Mouse (Mus musculus) midbrain, embryonic 13.5 days (tissue): ENCODE measurements at regions not wholly inside any gene's neighbourhood (a gene's known extent, or its start where the extent isn't known, plus 50 kb on each side); places are given as distances from the start of the nearest gene placed in this dataset.

Experiments used
- ATAC-seq: fragments of 200-750 bp; cut with Nextera tagmentation; 2 replicates; pipeline ENCODE4 v1.8.0; 2017; ENCODE audit warnings: mild to moderate bottlenecking, moderate TSS enrichment, moderate library complexity
- H3K27ac ChIP-seq: fragments of 300-500 bp; sonication (generic); 2 replicates; pipeline ENCODE4 v1.5.1; 2015; ENCODE audit warnings: inconsistent platforms, mild to moderate bottlenecking, moderate library complexity
- H3K27me3 ChIP-seq: fragments of 300-500 bp; sonication (generic); 2 replicates; pipeline ENCODE4 v1.6.1; 2015; ENCODE audit warnings: mild to moderate bottlenecking, inconsistent platforms
- H3K36me3 ChIP-seq: fragments of 300-500 bp; sonication (generic); 2 replicates; pipeline ENCODE4 v1.6.1; 2015; ENCODE audit warnings: mild to moderate bottlenecking, inconsistent platforms
- H3K4me1 ChIP-seq: fragments of 300-500 bp; sonication (generic); replicated peaks from 2 replicates; pipeline ENCODE4 v1.6.1; 2015; ENCODE audit warnings: inconsistent platforms
- H3K4me2 ChIP-seq: fragments of 300-500 bp; sonication (generic); replicated peaks from 2 replicates; pipeline ENCODE4 v1.6.1; 2015; ENCODE audit warnings: moderate library complexity, mild to moderate bottlenecking, inconsistent platforms
- H3K4me3 ChIP-seq: fragments of 300-500 bp; sonication (generic); replicated peaks from 2 replicates; pipeline ENCODE4 v1.5.1; 2015; ENCODE audit warnings: mild to moderate bottlenecking, inconsistent platforms
- H3K9ac ChIP-seq: fragments of 300-500 bp; sonication (generic); replicated peaks from 2 replicates; pipeline ENCODE4 v1.6.1; 2015; ENCODE audit warnings: mild to moderate bottlenecking, inconsistent platforms
- H3K9me3 ChIP-seq: fragments of 300-500 bp; sonication (generic); 2 replicates; pipeline ENCODE4 v1.6.1; 2016; ENCODE audit warnings: mild to moderate bottlenecking, inconsistent platforms
- WGBS: fragments of 180-500 bp; shearing (Covaris S2); methylation state at CpG from one replicate; pipeline ENCODE4 v1.1.7; 2015; 5-methylcytosine and 5-hydroxymethylcytosine counted together

DNA sequence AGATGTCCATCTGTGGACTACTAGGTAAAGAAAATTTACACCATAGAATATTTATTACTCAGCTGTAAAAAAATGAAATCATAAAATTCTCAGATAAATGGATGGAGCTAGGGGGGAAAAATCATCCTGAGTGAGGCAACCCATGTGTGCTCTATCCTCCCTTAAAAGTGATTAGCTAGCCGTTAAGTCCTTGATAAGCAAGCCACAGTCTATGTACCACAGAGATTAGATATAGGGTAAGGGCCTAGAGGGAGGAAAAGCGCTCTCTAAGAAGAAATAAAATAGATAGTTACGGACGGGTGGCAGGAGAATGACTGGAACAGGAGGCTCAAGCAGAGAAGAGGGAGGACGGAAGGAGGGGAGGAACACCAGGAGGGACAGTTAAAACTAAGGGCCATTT lies 122.1 kb downstream of the Dhrs2 start:
- no peak overlapping the region for H3K27ac ChIP-seq
- H3K4me3 ChIP-seq: no peak overlapping the region
- WGBS: 89% methylated on average over 5 of the region's 5 CpGs
- H3K27me3 ChIP-seq: no peaks in the 10 kb centered on the region
- no peaks in the 10 kb centered on the region for H3K36me3 ChIP-seq
- no peak overlapping the region for H3K9ac ChIP-seq
- H3K4me2 ChIP-seq: no peak overlapping the region
- no peaks in the 10 kb centered on the region for H3K9me3 ChIP-seq
- H3K4me1 ChIP-seq: 0 out of 2 replicates have a peak, but pooled peaks cover 4% of the 10 kb centered on the region
- ATAC-seq: no peak

DNA sequence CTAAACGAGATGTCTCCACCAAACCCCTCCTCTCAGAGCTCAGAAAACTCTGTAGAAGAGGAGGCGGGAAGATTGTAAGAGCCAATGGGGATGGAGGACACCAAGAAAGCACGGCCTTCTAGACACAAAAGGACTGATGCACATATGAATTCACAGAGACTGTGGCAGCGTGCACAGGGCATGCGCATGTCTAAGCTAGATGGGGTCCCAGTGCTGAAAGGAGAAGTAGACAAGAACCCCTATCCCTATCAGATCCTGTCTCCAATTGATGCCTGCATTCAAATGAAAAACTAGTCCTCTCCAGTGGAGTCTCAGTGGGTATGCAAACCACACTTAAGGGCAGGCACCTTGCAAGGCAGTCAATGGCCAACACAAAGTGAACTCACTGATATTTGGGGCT lies 123.3 kb downstream of the Dhrs2 start:
- Histone ChIP-seq H3K27me3 (no peaks in the 10 kb centered on the region), H3K9me3 (no peaks in the 10 kb centered on the region), H3K27ac (no peak overlapping the region), H3K4me1 (no peaks in the 10 kb centered on the region), H3K4me3 (no peak overlapping the region), H3K36me3 (no peaks in the 10 kb centered on the region), H3K4me2 (no peak overlapping the region), H3K9ac (no peak overlapping the region)
- 79% methylated on average over 5 of the region's 5 CpGs for WGBS
- no peak for ATAC-seq

DNA sequence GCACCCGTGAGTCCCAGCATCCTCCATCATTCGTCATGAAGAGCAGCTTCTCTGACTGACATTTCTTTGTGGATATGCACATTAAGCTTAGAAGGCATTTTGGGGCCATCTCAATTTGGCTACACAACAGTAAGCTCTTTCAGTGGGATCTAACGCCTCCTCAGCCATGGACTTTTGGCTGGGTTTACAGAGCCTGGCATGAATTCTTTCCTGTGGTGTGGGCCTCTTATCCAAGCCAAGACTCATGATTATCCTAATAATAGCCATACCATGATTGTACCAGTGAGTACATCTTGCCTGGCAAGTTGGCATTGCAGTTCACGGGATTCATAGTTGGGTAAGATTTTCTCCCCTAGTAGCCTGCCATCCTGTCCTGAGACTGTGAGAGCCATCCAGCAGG lies 126.3 kb downstream of the Dhrs2 start:
- ATAC-seq: no peak
- Histone ChIP-seq H3K27me3 (no peaks in the 10 kb centered on the region), H3K4me2 (no peak overlapping the region), H3K4me3 (no peak overlapping the region), H3K9me3 (no peaks in the 10 kb centered on the region), H3K36me3 (no peaks in the 10 kb centered on the region), H3K9ac (no peak overlapping the region), H3K27ac (no peak overlapping the region), H3K4me1 (no peaks in the 10 kb centered on the region)
- WGBS: 83% methylated on average over 4 of the region's 4 CpGs

DNA sequence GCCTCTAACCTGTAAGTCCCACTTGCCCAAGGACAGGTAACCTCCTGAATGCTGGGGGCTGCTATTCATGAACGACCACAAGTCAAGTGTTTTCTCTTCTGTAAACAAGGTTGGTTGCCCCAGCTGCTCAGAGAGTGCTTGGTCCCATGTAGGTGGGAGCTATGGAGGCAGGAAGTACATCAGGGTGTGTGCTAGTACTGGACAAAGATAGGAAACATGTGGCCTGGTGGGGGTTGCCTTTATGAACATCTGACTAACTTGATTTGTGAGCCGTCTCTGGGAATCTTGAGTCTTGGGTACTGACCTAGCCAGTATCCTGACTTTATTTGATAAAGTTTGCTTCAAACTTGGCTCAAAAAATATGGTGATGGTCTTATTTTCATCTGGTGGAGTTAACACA lies 121.3 kb upstream of the Dhrs4 start:
- Histone ChIP-seq H3K9me3 (no peaks in the 10 kb centered on the region), H3K4me1 (peaks cover under 1% of the 10 kb centered on the region; the same call in 1 of the 2 replicates), H3K36me3 (no peaks in the 10 kb centered on the region), H3K4me2 (no peak overlapping the region), H3K4me3 (no peak overlapping the region), H3K9ac (no peak overlapping the region), H3K27me3 (no peaks in the 10 kb centered on the region), H3K27ac (no peak overlapping the region)
- 89% methylated on average over 2 of the region's 2 CpGs for WGBS
- ATAC-seq: no peak

DNA sequence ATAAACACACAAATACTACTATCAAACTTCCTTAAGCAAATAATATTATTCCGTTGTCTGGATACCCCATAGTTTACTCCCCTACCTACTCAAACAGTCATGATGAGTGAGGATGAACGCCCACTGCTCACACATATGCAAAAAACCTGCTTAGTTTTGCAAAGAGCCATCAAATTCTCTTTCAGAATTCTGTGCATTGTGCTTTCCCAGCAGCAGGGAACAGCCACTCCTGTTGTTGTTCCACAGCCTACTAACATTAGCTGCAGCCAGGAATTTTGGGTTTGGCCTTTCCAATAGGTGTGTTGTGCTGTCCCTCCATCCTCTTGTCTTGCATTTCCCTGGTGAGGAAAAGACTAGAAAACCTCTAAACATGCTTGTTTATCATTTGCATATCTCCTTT lies 120.1 kb upstream of the Dhrs4 start:
- Histone ChIP-seq H3K27me3 (no peaks in the 10 kb centered on the region), H3K36me3 (no peaks in the 10 kb centered on the region), H3K4me1 (peaks cover 8% of the 10 kb centered on the region; the same call in 1 of the 2 replicates), H3K4me3 (no peak overlapping the region), H3K9ac (no peak overlapping the region), H3K9me3 (no peaks in the 10 kb centered on the region), H3K27ac (no peak overlapping the region), H3K4me2 (no peak overlapping the region)
- no peak for ATAC-seq
- WGBS: 73% methylated on average over 2 of the region's 2 CpGs

DNA sequence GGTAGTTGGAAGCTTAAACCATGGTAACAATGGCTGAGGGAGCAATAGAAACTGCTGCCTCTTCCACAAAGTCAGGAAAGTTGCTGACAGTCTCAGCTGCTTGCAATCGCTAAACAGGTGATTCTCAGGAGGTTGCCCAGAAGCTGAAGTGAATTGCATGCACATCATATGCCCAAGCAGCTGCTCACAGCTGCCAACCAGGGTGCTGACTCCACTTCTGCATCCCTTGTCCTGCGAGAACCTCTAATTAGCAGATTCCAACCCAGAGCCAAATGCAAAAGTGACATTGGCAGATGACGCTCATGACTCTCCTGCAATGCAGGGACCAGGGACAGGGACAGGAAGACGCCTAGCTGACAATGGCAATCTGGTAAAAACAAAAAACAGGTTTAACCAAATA lies 116.2 kb upstream of the Dhrs4 start:
- Histone ChIP-seq H3K9me3 (no peaks in the 10 kb centered on the region), H3K27ac (no peak overlapping the region), H3K4me3 (no peak overlapping the region), H3K36me3 (no peaks in the 10 kb centered on the region), H3K9ac (no peak overlapping the region), H3K4me2 (no peak overlapping the region), H3K4me1 (peaks cover 8% of the 10 kb centered on the region; the same call in 1 of the 2 replicates), H3K27me3 (no peaks in the 10 kb centered on the region)
- WGBS: 83% methylated on average over 4 of the region's 4 CpGs
- ATAC-seq: no peak

DNA sequence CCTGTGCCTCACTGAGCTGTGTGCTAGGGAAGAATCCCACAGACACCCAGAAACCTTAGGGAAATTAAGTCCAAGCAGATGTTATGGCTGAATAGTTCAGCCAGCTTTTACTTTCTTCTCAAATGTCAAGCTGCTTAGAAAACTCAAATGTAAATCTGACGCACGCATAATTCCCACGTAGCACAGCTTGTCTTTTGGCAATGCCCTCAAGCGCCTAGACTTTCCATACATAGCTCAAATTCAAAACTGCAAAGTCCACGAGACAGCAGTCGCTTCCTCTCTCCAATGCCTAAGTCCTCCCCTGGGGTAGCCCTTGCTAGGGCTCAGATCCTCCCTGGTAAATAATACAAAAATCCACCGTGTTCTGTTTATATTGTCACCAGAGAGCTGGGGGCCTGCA lies 115.8 kb upstream of the Dhrs4 start:
- Histone ChIP-seq H3K4me1 (peaks cover 8% of the 10 kb centered on the region; the same call in 1 of the 2 replicates), H3K4me3 (no peak overlapping the region), H3K4me2 (no peak overlapping the region), H3K36me3 (no peaks in the 10 kb centered on the region), H3K27me3 (no peaks in the 10 kb centered on the region), H3K9ac (no peak overlapping the region), H3K9me3 (no peaks in the 10 kb centered on the region), H3K27ac (no peak overlapping the region)
- WGBS: 68% methylated on average over 7 of the region's 7 CpGs
- no peak for ATAC-seq

DNA sequence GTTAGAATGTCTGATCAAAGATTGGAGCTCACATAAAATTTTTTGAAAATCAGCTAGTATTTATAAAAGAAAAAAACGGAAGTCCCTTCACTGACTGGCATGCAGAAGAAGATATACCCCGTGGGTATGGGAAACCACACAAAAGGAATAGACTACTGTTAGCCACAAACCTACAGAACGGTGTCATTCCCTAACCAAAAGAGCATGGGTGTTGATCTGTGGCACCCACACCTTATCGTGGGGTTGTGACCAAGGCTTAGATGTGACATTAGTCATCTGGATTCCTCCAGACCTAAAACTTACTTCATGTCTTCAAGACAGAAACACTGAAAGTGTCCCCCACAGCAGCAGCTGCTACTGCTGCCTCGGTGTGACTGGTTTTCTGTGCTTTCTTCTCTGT lies 108.2 kb upstream of the Dhrs4 start:
- no peaks in the 10 kb centered on the region for H3K27me3 ChIP-seq
- ATAC-seq: no peak
- H3K9me3 ChIP-seq: no peaks in the 10 kb centered on the region
- no peak overlapping the region for H3K4me3 ChIP-seq
- WGBS: 86% methylated on average over 5 of the region's 5 CpGs
- no peaks in the 10 kb centered on the region for H3K4me1 ChIP-seq
- H3K27ac ChIP-seq: no peak overlapping the region
- H3K4me2 ChIP-seq: no peak overlapping the region
- H3K36me3 ChIP-seq: no peaks in the 10 kb centered on the region
- no peak overlapping the region for H3K9ac ChIP-seq

DNA sequence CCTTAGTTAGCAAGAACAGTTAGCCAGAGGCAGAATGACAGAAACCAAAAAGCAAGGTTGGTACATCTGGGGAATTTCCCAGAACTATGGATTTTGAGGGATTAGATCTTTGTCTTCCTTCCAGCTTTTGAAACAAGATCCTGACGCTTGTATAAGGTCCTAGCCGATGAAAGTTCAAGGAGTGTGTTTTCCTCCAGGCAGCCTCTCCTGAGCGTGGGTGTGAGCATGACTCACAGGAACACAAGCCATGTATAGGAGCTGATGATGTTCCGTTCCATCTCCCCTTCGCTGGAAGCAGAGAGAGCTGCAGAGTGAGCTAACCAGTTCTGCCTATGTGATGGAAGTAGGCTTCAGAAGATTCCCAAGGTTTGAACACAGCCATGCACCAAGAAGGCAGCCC lies 105.6 kb upstream of the Dhrs4 start:
- H3K36me3 ChIP-seq: no peaks in the 10 kb centered on the region
- no peak for ATAC-seq
- H3K9me3 ChIP-seq: no peaks in the 10 kb centered on the region
- no peak overlapping the region for H3K4me3 ChIP-seq
- 87% methylated on average over 5 of the region's 5 CpGs for WGBS
- H3K9ac ChIP-seq: no peak overlapping the region
- no peak overlapping the region for H3K27ac ChIP-seq
- H3K27me3 ChIP-seq: no peaks in the 10 kb centered on the region
- no peaks in the 10 kb centered on the region for H3K4me1 ChIP-seq
- H3K4me2 ChIP-seq: no peak overlapping the region

DNA sequence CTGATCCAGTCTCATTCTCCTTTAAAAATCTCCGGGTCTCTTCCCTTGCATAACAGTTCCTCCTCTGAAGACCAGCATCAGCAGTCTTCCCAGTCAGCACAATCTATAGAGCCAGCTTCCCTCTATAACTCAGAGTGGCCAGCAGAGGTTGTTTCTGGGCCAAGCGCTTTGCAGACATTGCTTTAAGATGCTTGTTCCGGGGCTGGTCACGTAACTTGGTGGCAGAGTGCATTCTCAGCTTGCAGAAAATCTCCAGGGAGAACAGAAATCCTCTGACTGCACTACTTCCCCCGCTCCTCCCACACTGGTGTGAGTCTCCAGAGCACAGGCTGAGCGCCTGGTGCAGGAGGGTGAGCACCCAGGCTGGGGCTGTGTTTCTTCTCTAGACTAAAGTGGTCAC lies 91.8 kb upstream of the Dhrs4 start:
- no peak overlapping the region for H3K27ac ChIP-seq
- WGBS: 62% methylated on average over 6 of the region's 6 CpGs
- H3K9me3 ChIP-seq: no peaks in the 10 kb centered on the region
- no peak overlapping the region for H3K4me3 ChIP-seq
- ATAC-seq: no peak
- H3K4me1 ChIP-seq: peaks cover 5% of the 10 kb centered on the region; the same call in 1 of the 2 replicates
- no peaks in the 10 kb centered on the region for H3K27me3 ChIP-seq
- H3K9ac ChIP-seq: no peak overlapping the region
- H3K4me2 ChIP-seq: no peak overlapping the region
- H3K36me3 ChIP-seq: no peaks in the 10 kb centered on the region

DNA sequence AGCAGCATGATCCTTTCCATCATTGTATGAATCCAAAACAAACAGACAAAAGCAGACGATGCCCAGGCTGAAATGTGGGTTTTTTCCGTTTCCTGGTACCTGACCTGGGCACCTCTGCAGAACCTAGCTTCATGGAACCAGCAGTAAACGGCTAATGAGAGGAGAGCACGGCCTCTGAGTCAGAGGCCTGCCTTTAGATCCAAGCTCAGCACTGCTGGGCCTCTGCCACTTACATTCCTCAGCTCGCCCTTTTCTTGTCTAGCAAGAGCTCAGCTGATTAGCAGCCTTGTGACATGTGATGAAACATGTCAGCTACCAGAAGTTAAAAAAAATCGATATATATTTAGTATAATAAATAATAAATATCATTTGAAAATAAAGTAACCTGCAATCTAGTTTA lies 91.2 kb upstream of the Dhrs4 start:
- Histone ChIP-seq H3K9me3 (no peaks in the 10 kb centered on the region), H3K36me3 (no peaks in the 10 kb centered on the region), H3K4me3 (no peak overlapping the region), H3K27ac (no peak overlapping the region), H3K4me2 (no peak overlapping the region), H3K9ac (no peak overlapping the region), H3K27me3 (no peaks in the 10 kb centered on the region), H3K4me1 (peaks cover 5% of the 10 kb centered on the region; the same call in 1 of the 2 replicates)
- WGBS: 65% methylated on average over 6 of the region's 6 CpGs
- ATAC-seq: no peak

DNA sequence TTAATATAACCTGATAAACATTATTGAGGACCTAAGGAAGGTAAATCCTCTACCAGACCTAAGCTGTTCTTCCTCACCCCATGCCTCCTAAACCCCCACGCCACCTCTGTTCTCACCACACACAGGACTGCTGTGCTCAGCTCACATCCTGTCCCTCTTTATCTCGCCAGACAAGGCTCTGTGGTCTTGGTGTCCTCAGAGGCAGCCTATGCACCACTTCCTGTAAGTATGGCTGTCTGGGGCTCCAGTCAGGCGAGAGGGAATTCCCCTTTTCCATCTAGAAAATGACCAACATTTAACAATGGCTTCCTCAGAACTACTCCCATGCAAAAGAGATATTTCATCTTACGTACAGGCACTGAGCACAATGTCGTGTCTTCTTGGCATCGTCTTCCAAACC lies 86.2 kb upstream of the Dhrs4 start:
- Histone ChIP-seq H3K9ac (no peak overlapping the region), H3K27me3 (no peaks in the 10 kb centered on the region), H3K27ac (no peak overlapping the region), H3K4me2 (no peak overlapping the region), H3K4me1 (no peaks in the 10 kb centered on the region), H3K36me3 (no peaks in the 10 kb centered on the region), H3K4me3 (no peak overlapping the region), H3K9me3 (no peaks in the 10 kb centered on the region)
- ATAC-seq: no peak
- WGBS: 86% methylated on average over 6 of the region's 6 CpGs

DNA sequence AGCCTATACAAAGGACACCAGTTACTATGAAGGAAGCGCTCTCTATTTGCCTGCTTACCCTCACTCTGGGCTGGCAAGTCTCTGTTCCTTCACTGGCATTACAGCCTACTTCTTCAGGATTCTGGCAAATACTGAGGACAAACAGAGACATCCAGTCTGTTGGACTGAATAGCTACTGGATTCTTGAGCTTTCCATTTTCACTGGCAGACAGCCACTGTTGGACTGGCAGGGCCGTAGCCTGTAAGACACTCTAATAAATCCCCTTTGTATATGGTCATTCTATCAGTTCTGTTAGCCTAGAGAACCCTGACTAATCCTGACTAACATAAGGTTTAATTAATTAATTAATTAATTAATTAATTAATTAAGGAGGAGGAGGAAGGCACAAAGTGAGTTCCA lies 72.4 kb upstream of the Dhrs4 start:
- WGBS: 81% methylated on average over 2 of the region's 2 CpGs
- H3K4me2 ChIP-seq: no peak overlapping the region
- no peak for ATAC-seq
- no peak overlapping the region for H3K27ac ChIP-seq
- H3K4me3 ChIP-seq: no peak overlapping the region
- H3K9ac ChIP-seq: no peak overlapping the region
- H3K27me3 ChIP-seq: no peaks in the 10 kb centered on the region
- H3K9me3 ChIP-seq: no peaks in the 10 kb centered on the region
- no peaks in the 10 kb centered on the region for H3K36me3 ChIP-seq
- no peaks in the 10 kb centered on the region for H3K4me1 ChIP-seq
